In genomic region chr6:141428587-141428986, GRCm38 (mm10) we compare ENCODE assay signal across 22 mouse cellular contexts.
DNase-seq lines count a peak whose midpoint lies in the region; ATAC-seq and TF ChIP-seq lines count a peak whose summit lies in the region.
"Had no signal": no experiment of that assay in that cellular context is flagged by ENCODE, and none has a peak within 500 bp of the region (broad histone marks: within the 10 kb centered on the region; RNA-seq: fewer than 3 reads in every experiment).

No protein-coding gene starts in this region.

- H3K4me2 ChIP-seq in forebrain, embryonic 13.5 days = no peak overlapping the region
- no peak overlapping the region for H3K4me2 ChIP-seq in forebrain, embryonic 15.5 days (replicated peaks)
- H3K4me2 ChIP-seq in forebrain, embryonic 11.5 days (ENCODE audit: low read depth, low read length, severe bottlenecking) = no peak overlapping the region
- no peak overlapping the region for H3K4me2 ChIP-seq in forebrain, postnatal 0 days (ENCODE audit: low read depth)
- H3K4me2 ChIP-seq: embryonic facial prominence, embryonic 12.5 days had no signal

- no peaks in the 10 kb centered on the region for H3K9me3 ChIP-seq in forebrain, embryonic 13.5 days (replicated peaks)
- peaks cover 3% of the 10 kb centered on the region; the same call in 1 of the 2 replicates for H3K9me3 ChIP-seq in forebrain, embryonic 10.5 days
- no peaks in the 10 kb centered on the region for H3K9me3 ChIP-seq in forebrain, embryonic 15.5 days
- no peaks in the 10 kb centered on the region for H3K9me3 ChIP-seq in forebrain, embryonic 11.5 days (ENCODE audit: control insufficient read depth, low read length)
- H3K9me3 ChIP-seq in forebrain, postnatal 0 days (ENCODE audit: low read length) = no peaks in the 10 kb centered on the region

- peak; percentile 76 for ATAC-seq in forebrain, embryonic 13.5 days
- peak; percentile 55 for ATAC-seq in forebrain, embryonic 15.5 days (replicated peaks)
- no peak for ATAC-seq in forebrain, embryonic 11.5 days (replicated peaks; ENCODE audit: low FRiP score)
- peak; percentile 77; the same call in 1 of the 2 replicates for ATAC-seq in forebrain, postnatal 0 days
- ATAC-seq: activated CD4-positive, CD25-positive, alpha-beta regulatory T cell, adult 4 months; CD4-positive, CD25-positive, alpha-beta regulatory T cell, adult 4 months; Patski had no signal

- WGBS in forebrain, embryonic 13.5 days = 71% methylated on average over 4 of the region's 4 CpGs
- WGBS in forebrain, embryonic 10.5 days = 83% methylated on average over 4 of the region's 4 CpGs
- WGBS in forebrain, embryonic 15.5 days = 53% methylated on average over 4 of the region's 4 CpGs
- WGBS in forebrain, embryonic 11.5 days = 79% methylated on average over 4 of the region's 4 CpGs
- WGBS in forebrain, postnatal 0 days = 55% methylated on average over 4 of the region's 4 CpGs

- H3K27ac ChIP-seq in forebrain, embryonic 13.5 days = no peak overlapping the region
- no peak overlapping the region for H3K27ac ChIP-seq in forebrain, embryonic 10.5 days
- H3K27ac ChIP-seq in forebrain, embryonic 15.5 days (replicated peaks) = no peak overlapping the region
- no peak overlapping the region for H3K27ac ChIP-seq in forebrain, embryonic 11.5 days (ENCODE audit: low read depth, low read length)
- H3K27ac ChIP-seq in forebrain, postnatal 0 days (ENCODE audit: low read depth, low read length) = no peak overlapping the region
- H3K27ac ChIP-seq: embryonic facial prominence, embryonic 10.5 days; embryonic facial prominence, embryonic 12.5 days had no signal

- no peak overlapping the region for H3K9ac ChIP-seq in forebrain, embryonic 13.5 days
- H3K9ac ChIP-seq in forebrain, embryonic 15.5 days (replicated peaks) = no peak overlapping the region
- H3K9ac ChIP-seq in forebrain, embryonic 11.5 days (ENCODE audit: low read length) = no peak overlapping the region
- H3K9ac ChIP-seq in forebrain, postnatal 0 days = no peak overlapping the region
- H3K9ac ChIP-seq: embryonic facial prominence, embryonic 12.5 days had no signal

- no peaks in the 10 kb centered on the region for H3K36me3 ChIP-seq in forebrain, embryonic 13.5 days (ENCODE audit: poor library complexity, severe bottlenecking)
- no peaks in the 10 kb centered on the region for H3K36me3 ChIP-seq in forebrain, embryonic 10.5 days (replicated peaks)
- H3K36me3 ChIP-seq in forebrain, embryonic 15.5 days = no peaks in the 10 kb centered on the region
- H3K36me3 ChIP-seq in forebrain, embryonic 11.5 days (ENCODE audit: control insufficient read depth, insufficient read depth, low read length) = no peaks in the 10 kb centered on the region
- no peaks in the 10 kb centered on the region for H3K36me3 ChIP-seq in forebrain, postnatal 0 days (ENCODE audit: insufficient read depth)
- H3K36me3 ChIP-seq: embryonic facial prominence, embryonic 10.5 days; embryonic facial prominence, embryonic 12.5 days; G1E had no signal

- TF ChIP-seq CTCF in forebrain, postnatal 0 days (IDR thresholded peaks at IDR 0.05; ENCODE audit: low read depth) = no peak

- H3K27me3 ChIP-seq in forebrain, embryonic 13.5 days = no peaks in the 10 kb centered on the region
- no peaks in the 10 kb centered on the region for H3K27me3 ChIP-seq in forebrain, embryonic 10.5 days (ENCODE audit: poor library complexity, severe bottlenecking)
- H3K27me3 ChIP-seq in forebrain, embryonic 15.5 days = no peaks in the 10 kb centered on the region
- H3K27me3 ChIP-seq in forebrain, embryonic 11.5 days (ENCODE audit: control insufficient read depth, insufficient read depth, low read length) = no peaks in the 10 kb centered on the region
- H3K27me3 ChIP-seq in forebrain, postnatal 0 days (ENCODE audit: insufficient read depth, low read length) = no peaks in the 10 kb centered on the region
- H3K27me3 ChIP-seq: CH12.LX; embryonic facial prominence, embryonic 12.5 days; Patski had no signal

- H3K4me1 ChIP-seq in forebrain, embryonic 13.5 days = no peaks in the 10 kb centered on the region
- no peaks in the 10 kb centered on the region for H3K4me1 ChIP-seq in forebrain, embryonic 10.5 days
- H3K4me1 ChIP-seq in forebrain, embryonic 15.5 days = no peaks in the 10 kb centered on the region
- no peaks in the 10 kb centered on the region for H3K4me1 ChIP-seq in forebrain, embryonic 11.5 days (replicated peaks; ENCODE audit: control insufficient read depth, insufficient read depth, low read length)
- no peaks in the 10 kb centered on the region for H3K4me1 ChIP-seq in forebrain, postnatal 0 days (ENCODE audit: insufficient read depth)
- H3K4me1 ChIP-seq: embryonic facial prominence, embryonic 10.5 days; embryonic facial prominence, embryonic 12.5 days had no signal

- no peak overlapping the region for H3K4me3 ChIP-seq in forebrain, embryonic 13.5 days
- no peak overlapping the region for H3K4me3 ChIP-seq in forebrain, embryonic 10.5 days
- no peak overlapping the region for H3K4me3 ChIP-seq in forebrain, embryonic 15.5 days
- H3K4me3 ChIP-seq in forebrain, embryonic 11.5 days (ENCODE audit: low read depth, low read length) = no peak overlapping the region
- no peak overlapping the region for H3K4me3 ChIP-seq in forebrain, postnatal 0 days (ENCODE audit: low read depth, low read length)
- H3K4me3 ChIP-seq: embryonic facial prominence, embryonic 10.5 days; embryonic facial prominence, embryonic 12.5 days had no signal

- DNase-seq in forebrain, embryonic 10.5 days (ENCODE audit: extremely low spot score, low spot score) = no peak
- no peak for DNase-seq in forebrain, embryonic 11.5 days (ENCODE audit: low spot score)
- DNase-seq in forebrain, postnatal 0 days = no peak
- no peak for DNase-seq in adrenal gland, adult 18-20 months (ENCODE audit: low spot score in 2 of 2)
- DNase-seq: adrenal gland, adult 2 months; adrenal gland, postnatal 10 days; adrenal gland, postnatal 25 days; B cell, adult 2 months; cerebellum, adult 11-12 months; cerebellum, adult 2 months; cerebellum, adult 9-10 months; cerebellum, postnatal 10 days; cerebellum, postnatal 25 days had no signal
